Mouse (Mus musculus): Measurements from ENCODE around the gene Plekhg3.

Plekhg3 gene

DNA sequence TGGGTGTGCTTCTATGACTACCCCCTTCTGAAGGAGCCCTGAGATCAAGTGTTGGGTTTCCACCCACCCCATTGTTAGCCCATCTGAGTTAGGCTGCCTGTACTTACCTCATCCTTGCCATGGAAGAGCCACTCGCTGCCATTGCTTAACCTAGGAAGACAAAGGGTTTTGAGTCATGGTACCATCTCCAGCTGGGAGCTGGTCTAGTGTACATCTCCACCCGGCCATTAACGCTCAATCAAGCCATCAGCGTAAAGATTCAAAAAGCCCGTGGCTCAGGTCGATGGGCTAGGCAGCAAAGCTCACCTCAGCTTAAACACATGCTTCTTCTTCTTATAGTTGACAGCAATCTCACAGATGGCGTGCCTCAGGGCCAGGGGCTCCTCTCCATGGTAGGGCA is 52.8 kb downstream of the Plekhg3 start:
- DNase-seq (ENCODE audit: inconsistent ontology term): no peak

DNA sequence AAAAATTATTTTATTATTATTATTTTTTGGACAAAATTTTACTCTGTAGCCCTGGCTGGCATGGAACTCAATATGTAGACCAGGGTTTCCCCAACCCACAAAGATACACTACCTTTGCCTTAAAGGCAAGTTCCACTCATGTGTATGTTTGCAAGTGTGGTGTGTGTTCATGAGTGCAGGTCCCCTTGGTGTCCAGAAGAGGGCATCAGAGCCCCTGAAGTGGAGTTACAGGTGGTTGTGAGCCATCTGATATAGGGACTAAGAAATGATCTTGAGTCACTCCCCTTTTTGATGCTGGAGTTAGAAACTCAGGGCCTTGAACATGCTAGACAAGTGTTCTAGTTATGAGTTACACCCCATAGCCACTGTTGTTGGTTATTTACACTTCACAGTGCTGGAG is 54.3 kb downstream of the Plekhg3 start:
- no peak for DNase-seq (ENCODE audit: inconsistent ontology term)

DNA sequence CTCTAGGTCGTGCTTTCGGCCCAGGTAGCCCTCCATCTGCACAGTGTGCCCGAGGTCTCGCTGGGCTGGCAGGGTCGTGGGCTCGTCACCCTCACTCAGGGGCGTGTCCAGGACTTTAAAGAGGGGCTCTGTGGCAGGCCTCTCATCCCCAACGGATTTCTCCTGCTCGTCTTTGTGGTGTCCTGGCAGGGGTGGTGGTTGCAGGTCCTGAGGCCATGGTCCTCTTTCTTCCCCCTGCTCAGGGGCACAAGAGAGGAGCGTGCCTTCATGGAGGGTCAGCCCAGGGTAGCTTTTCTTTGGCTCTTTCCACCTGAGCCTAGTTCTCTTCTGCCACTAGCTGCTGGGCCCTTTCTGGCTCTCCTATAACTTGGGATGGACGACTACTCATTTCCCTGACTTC is 56.7 kb downstream of the Plekhg3 start:
- DNase-seq (ENCODE audit: inconsistent ontology term): no peak

DNA sequence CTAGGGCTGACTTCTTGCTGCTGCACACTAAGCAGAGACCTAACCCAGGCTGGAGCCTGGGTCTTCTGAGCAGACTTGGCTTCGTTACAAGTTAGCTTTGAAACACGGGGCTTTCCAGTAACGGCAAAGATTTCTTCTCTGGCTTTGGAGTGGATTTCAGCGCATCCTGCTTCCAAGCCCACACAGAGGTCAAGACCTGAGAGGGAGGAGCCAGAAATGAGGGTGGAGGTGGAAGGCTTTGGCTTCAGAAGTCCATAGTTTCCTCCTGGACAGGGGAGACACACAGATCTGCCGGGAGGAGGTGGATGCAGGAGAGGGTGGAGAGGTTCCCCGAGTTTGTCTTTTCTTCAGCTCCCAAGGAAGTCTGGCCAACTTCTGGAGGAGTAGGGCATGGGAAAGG is 58.8 kb downstream of the Plekhg3 start:
- DNase-seq (ENCODE audit: inconsistent ontology term): no peak

DNA sequence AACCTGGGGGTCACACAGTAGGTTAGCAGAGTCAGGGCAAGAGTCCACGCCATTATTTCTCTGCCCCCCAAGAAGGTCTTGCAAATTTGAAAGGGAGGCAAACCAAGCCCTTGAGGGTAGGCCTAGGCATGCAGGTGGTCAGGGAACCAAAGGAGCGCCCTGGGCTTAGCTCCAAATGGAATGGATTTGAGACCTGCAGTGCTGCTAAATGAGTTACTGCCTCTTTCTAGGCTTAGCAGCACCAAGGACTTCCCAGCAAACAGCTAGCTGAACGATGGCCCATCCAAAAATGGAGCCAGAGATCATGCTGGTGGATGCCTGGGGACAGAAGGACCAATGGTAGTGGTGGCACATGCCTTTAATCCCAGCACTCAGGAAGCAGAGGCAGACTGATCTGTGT is 60.3 kb downstream of the Plekhg3 start:
- DNase-seq (ENCODE audit: inconsistent ontology term): no peak

DNA sequence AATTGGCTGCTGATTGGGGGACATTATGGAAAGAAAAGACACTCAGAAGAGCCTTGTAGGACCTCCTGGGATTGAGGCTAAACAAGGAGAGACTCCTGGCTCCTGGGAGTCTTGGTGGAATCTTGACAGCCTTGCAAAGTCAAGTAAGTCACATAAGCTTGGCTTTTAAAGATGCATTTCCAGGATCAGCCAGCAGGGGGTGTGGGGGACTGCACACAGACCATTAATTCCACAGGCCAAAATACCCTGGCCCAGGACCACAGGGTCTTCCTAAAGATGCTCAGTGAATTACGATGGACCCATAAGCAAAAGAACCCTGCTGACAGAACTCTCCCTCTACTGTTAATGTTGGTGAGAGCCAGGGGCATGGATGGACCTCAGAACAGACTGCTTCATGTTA is 61.5 kb downstream of the Plekhg3 start:
- DNase-seq (ENCODE audit: inconsistent ontology term): peak; percentile 47

DNA sequence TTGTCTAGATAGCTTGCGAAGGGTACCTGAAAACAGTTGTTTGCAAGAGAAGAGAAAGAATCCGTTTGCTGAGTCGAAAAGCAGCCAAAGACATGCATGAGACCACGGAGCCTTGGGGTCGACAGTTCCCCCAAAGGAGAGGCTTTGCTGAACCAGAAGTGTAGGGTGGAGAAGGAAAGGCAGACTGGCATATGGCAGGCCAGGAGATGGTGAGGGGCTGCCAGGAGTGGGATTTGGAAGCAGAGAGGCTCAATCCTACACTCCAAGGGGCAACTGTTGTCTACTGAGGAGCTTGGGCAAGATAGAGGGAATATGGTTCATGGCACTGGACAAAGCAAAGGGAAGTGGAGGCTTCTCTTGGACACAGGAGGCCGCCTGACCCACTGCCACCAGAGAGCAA is 62.6 kb downstream of the Plekhg3 start:
- DNase-seq (ENCODE audit: inconsistent ontology term): no peak

DNA sequence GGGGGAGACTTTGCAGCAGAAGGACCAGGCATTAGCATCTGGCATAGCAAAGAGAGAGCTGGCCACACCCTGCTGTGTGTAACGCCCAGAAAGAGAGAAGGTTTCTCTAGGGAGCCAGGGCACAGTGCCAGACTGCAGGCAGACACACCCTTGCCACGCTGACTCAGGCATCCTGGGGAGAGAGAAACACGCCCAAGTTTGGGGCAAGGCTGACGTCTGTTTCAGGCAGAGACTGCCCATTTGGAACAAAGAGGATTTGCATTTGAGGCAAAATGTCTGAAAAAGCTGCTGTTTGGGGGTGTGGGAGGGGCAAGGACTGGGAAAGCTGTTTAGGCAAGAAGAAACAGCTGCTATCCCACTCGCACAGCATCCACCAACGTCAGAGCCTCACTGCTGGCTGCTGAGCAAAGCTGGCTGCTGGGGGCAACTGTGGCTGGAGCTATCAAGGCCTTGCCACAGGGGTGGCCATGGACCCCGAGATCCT is 63.2 kb downstream of the Plekhg3 start:
- peak; percentile 81 for DNase-seq (ENCODE audit: inconsistent ontology term)

DNA sequence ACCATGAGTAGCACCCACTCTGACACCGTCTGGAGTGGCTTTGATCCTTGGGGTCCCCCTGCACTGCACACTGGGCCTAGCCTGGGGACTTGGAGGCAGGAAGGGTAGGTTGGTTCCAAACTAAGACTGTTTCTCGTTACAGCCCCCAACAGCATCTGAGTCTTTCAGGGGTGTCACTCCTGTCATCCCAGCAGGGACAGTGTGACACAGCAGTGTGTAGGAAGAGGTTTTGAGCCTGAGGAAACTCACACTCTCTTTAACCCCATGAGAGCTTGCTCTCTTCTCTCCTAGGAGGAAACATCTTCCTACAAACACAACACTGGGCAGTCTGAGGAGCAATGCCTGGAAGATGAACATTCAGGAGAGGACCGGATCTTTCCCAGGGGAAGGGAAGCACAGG is 63.9 kb downstream of the Plekhg3 start:
- DNase-seq (ENCODE audit: inconsistent ontology term): no peak

DNA sequence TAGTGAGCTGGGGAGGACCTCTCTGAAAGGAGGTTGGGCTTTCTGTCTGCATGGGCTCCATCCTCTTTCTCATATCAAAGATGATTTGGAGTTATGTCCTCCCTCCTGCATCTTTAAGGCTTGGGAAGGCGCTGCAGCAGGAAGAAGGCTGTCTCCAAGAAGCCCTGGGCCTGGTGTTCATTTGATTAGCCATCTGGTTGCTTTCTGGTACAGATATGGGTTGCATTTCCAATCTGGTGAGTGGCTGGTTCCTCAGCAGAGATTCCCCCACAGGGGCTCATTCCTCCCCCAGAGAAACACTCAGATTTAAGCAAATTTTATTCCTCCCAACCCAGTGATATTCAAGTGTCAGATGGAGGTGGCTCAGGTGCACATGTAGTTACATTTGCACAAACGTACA is 65.1 kb downstream of the Plekhg3 start:
- no peak for DNase-seq (ENCODE audit: inconsistent ontology term)

DNA sequence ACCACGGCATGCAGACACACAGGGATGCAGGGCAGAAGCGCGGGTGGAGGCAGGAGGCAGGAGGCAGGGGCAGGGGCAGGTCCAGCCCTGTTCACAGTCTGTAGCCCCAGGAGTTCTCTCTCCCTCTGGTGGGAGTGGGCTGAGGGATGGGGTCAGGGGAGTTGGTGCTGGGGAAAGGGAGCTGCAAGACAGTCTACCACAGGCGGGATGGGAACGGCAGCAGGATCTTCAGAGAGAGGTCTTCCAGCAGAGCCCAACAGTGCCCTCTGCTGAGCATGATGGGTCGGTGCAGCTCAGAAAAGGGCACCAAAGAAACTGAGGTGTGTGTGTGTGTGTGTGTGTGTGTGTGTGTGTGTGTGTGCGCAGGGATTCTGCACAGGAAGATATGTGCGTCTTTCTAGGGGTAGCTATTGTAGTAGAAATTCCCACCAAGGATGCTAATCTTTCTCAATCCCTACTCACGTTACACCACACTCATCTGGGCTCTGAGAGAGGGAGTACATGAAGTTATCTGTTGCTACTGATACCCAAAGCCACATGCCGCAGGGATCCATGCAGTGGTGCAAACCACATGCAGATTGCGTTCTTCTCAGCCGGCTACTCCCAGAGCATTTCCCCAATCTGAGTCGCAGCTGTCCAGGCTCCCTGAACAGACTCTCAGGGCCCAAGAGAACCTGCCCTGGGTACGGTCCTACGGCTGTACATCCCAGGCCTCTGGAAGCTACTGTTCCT is 65.8 kb downstream of the Plekhg3 start:
- DNase-seq (ENCODE audit: inconsistent ontology term): peak; percentile 55

DNA sequence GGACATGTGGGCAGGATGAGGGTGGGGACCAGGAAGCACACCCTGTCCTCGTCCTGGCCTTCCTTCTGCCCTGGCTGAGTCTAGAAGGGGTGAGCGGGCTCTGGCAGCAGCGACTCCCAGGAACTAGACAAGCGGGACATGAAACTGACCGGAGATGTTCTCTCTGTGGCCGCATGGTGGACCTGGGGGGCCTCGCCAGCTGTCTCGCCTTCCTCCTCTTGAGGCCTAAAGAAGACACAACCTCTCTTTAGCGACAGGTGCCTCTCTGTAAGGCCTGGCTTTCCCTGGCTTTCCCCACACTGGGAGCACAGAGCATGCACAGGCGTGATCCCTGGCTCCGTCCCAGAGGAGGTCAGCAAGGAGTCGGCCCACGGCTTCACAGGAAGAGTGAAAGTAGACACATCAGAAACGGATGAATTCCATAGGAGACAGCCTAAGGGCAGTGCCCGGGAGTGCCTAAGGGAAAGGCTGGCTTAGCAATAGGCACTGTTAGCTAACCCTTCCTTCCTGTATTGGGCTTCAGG is 66.9 kb downstream of the Plekhg3 start:
- DNase-seq (ENCODE audit: inconsistent ontology term): peak; percentile 33

DNA sequence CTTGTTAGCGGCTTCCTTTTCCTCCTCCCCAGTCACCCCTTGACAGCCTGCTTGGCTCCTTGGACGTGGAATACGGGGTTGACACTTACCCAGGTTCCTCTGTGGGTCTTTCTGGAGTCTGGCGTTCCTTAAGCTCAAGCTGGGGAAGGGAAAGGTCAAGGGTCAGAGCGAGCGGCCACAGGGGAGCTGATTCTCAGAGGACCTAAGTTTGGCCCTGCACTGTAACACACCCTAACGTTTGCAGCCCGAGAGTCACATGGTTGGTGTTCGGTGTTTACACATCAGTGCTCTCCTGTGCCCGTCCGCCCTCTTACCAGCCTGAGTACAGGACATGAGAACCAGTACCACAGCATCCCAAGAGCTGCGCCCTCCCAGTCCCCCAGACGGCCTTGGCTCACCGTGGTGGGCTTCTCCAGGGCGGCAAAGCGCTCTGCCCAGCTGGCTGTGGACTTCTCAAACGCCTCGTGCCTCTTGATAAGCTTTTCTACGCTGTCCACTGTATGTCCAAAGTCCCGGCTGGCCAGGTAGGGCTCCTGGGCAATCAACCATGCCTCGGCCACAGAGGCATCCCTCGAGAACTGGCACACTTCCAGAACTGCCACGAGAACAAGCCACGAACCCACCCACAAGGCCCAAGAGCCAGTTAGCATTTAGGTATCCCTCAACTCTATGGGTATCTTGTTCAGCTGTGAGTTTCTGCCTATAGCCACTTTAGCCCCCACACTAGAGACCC is 67.7 kb downstream of the Plekhg3 start:
- DNase-seq (ENCODE audit: inconsistent ontology term): no peak

DNA sequence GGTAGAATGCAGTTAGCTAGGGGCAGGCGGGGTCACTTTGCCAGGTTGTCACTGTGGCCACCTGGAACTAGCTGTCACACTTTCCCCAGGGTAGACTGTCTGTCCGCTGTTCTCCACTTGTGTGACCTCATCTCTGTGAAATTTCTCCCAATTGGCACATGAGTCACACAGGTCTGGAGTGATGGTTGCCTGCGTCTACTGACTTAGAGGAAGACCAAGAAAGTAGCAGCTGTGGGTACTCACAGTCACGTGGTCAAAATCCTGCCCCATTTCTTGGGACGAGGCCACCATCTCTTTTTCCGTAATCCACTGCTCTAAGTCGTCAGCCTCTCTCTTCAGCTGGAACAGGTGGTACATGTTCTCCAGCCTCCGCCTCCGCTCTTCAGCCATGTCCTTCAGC is 73.1 kb downstream of the Plekhg3 start:
- DNase-seq (ENCODE audit: inconsistent ontology term): no peak

DNA sequence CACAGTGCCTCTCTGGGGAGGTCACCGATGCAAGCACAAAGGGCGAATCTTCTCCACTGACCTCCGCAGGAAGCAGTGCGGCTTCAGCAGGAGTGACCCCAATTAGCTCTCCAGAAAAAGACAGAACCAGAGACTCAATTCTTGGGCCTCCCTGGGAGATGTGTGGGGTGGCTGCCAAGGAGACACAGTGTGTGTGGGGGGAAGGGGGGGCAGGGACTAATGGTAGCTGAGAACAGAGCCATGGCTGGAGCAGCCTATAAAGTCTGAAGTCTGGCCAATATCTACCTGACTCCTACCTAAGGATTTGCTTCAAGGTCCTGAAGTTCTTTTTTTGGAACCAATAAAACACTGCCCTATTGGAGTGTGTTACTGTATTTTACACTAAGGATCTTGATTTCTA is 73.9 kb downstream of the Plekhg3 start:
- DNase-seq (ENCODE audit: inconsistent ontology term): no peak

DNA sequence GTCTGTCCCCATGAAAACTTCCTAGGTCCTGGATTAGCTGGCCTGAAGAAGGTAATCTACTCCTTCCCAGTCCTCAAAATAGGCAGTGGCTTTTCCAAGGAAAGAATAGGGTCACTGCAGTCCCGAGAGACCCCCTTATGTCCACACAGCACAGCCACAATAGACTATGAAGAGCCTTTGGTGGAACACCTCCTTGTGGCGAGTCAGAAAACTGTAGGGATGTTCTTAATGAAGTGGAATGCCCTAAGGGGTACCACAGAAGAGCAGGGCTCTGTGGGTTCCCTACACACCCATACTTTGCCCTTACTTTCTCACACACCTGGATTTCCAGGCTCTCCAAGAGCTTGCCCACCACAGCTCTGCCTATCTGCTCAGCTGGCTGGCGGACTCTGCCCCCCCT is 75.1 kb downstream of the Plekhg3 start:
- no peak for DNase-seq (ENCODE audit: inconsistent ontology term)

DNA sequence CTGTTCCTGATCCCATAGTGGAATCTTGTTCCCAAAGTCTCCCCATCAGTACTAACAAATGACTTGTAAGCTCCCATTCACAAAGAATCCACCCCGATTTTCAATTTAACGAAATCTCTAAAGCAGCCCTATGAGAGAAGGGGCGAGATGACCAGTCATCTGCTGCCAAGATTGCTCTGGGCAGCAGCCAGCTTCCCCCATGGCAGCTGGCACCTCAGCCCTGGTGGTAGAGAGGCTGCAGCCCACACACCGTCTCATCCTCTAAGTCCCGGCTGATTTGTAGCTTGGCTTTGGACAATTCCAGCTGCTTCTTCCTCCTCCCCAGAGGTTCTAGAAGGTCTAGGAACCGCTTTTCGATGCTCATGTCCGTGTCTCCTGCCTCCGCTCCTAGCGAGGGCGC is 77.5 kb downstream of the Plekhg3 start:
- peak; percentile 32 for DNase-seq (ENCODE audit: inconsistent ontology term)

DNA sequence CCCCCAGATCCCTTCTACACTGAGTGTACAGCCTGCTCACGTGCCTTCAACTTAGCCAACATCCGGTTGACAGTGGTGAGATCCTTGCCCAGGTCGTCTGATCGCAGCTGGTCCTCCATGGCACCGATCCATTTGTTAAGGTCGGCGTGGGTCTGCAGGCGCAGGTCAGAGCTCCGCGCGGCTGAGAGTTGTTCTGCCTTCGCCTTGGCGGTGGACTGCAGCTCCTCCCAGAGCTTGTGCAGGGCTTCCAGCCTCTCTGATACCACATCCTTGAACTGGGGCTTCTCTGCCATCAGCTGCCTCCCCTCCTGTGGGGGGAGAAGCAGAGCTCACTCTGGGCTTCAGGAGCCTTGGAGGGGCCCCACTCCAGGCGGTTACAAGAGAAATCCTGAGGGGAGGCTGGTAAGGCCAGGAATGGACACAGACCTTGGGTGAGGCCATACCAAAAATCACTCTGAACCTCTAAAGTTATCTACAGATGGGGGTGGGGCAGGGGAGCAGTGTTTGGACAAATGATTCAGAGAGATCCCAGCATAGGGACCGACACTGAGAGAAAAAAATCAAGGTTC is 78.4 kb downstream of the Plekhg3 start:
- DNase-seq (ENCODE audit: inconsistent ontology term): no peak

DNA sequence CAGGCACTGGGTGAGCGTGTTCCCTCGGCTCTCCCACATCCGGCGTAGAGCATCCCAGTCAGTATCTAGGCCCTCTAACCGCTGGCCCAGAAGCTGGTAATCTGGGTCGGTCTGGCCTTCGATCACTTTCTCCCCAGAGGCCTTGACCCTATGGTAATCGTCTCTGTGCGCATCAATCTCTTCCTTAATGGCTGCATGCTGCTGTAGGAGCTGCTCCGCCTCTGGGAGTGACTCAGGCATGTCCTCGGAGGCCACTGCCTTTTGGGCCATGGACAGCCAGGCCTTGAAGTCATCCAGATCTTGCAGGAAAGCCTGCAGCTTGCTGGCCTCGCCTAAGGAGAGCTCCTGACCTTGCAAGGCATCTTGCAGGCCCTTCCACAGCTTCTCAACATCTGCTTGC is 81.9 kb downstream of the Plekhg3 start:
- no peak for DNase-seq (ENCODE audit: inconsistent ontology term)

DNA sequence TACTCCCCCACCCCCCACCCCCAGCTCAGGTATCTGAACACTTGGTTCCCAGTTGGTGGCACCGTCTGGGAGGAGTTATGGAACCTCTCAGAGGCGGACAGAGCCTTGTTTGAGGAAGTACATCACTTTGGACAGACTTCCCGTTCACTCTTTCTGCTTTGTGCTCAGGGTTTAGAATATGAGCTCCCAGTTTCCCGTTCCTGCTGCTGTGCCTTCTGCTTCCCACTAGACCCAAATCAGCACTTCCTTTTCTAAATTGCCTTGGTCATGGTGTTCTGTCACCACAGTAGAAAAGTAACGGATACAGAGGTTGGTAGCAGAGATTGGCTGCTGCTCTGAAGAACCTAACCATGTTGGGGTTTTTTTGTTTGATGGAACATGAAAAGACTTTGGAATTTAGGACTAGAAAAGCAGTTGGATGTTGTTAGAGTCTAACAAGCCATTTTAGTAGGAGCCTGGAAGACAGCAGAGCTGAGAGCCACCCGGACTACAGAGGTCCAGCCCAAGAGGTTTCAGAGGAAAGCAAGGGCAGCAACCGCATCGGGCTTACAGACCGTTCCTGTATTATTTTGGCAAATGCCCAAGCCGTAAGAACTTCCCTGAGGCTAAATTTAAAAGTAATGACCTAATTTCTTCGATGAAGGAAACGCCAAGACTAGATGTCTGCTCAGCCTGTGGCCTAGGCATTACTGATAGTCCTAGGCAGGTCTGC is 84.3 kb downstream of the Plekhg3 start:
- DNase-seq (ENCODE audit: inconsistent ontology term): no peak

DNA sequence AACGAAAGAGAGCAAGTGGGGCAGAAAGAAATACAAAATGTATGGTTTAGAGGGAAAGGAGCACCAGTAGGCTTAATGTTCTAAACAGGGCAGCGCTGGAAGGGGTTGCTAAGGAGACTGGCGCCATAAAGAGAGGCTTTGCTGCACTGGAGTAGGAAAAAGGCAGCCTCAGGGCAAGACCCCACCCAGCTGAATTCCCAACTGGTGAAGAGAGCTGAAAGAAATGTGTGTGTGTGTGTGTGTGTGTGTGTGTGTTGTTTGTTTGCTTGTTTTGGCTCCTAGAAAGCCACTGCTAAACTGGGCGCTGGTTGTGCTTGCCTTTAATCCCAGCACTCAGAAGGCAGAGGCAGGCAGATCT is 84.9 kb downstream of the Plekhg3 start:
- DNase-seq (ENCODE audit: inconsistent ontology term): no peak

DNA sequence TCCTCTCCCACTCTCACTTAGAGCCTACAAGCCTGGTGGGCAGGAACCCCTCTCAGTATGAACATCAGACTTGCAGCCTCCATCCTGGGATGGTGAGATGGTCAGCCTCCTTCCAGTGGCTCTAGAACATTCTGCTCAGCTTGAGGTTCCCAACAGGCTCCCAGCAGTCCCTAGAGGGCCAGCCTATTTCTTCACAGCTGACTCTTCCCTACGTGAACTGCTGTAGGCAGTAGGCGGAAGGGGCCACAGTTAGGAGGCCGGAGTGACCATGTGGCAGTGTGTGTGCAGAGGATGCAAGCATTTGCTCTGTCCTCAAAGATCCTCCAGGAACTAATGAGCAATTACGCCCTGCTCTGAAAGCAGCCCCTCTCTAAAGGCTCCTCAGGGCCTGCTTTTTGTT is 87.5 kb downstream of the Plekhg3 start:
- no peak for DNase-seq (ENCODE audit: inconsistent ontology term)
